Mouse (Mus musculus) erythroblast, embryonic 14.5 days (primary cell): ENCODE measurements around the gene Stk33. TPM values are rescaled to one million over a fixed set of nuclear protein-coding genes. Genes with fewer than 3 reads are reported as not detected.

Experiments
- H3K27me3 ChIP-seq: 2 replicates; pipeline ENCODE4 v1.6.1; 2012; ENCODE audit warnings: inconsistent platforms; ENCODE audit not compliant: control insufficient read depth
- H3K36me3 ChIP-seq: 2 replicates; pipeline ENCODE4 v1.6.1; 2012; ENCODE audit warnings: mild to moderate bottlenecking, inconsistent platforms; ENCODE audit not compliant: control insufficient read depth
- H3K4me1 ChIP-seq: 2 replicates; pipeline ENCODE4 v1.6.1; 2012; ENCODE audit warnings: inconsistent platforms; ENCODE audit not compliant: control insufficient read depth
- H3K4me3 ChIP-seq: replicated peaks from 2 replicates; pipeline ENCODE3; 2012; ENCODE audit warnings: moderate library complexity, mild to moderate bottlenecking, inconsistent platforms
- H3K9me3 ChIP-seq: 2 replicates; pipeline ENCODE4 v1.6.1; 2012; ENCODE audit warnings: low read length, inconsistent platforms, mixed read lengths; ENCODE audit not compliant: control insufficient read depth
- GATA1 ChIP-seq: IDR thresholded peaks from 2 replicates; pipeline ENCODE4 v1.6.1; 2012; ENCODE audit warnings: low read length, inconsistent platforms, mixed read lengths
- TAL1 ChIP-seq: IDR thresholded peaks from 3 replicates; pipeline ENCODE4 v1.6.1; 2012; ENCODE audit warnings: low read length, inconsistent platforms, mixed read lengths
- polyA plus RNA-seq: library from polyadenylated mRNA; stranded (reverse); fragments of >175 nt; gene quantifications from 2 replicates; pipeline ENCODE4 v1.2.3, GENCODE M21; 2012

The Stk33 gene
- polyA plus RNA-seq, 1 experiment, result not detected

GRCm38 (mm10) chr7:109238724-109239123, 200.2 kb downstream of the Stk33 start:
- TF ChIP-seq TAL1, result no peak
- no peak for TF ChIP-seq GATA1
- H3K36me3 ChIP-seq, result no peaks in the 10 kb centered on the region
- H3K4me1 ChIP-seq, result no peaks in the 10 kb centered on the region
- no peak overlapping the region for H3K4me3 ChIP-seq
- no peaks in the 10 kb centered on the region for H3K9me3 ChIP-seq
- no peaks in the 10 kb centered on the region for H3K27me3 ChIP-seq

GRCm38 (mm10) chr7:109234882-109235640, 203.8 kb downstream of the Stk33 start:
- no peaks in the 10 kb centered on the region for H3K27me3 ChIP-seq
- H3K4me1 ChIP-seq, result no peaks in the 10 kb centered on the region

GRCm38 (mm10) chr7:109234476-109234875, 204.4 kb downstream of the Stk33 start:
- no peaks in the 10 kb centered on the region for H3K4me1 ChIP-seq
- no peaks in the 10 kb centered on the region for H3K9me3 ChIP-seq
- H3K27me3 ChIP-seq, result no peaks in the 10 kb centered on the region
- TF ChIP-seq TAL1, result no peak
- TF ChIP-seq GATA1, result no peak
- no peaks in the 10 kb centered on the region for H3K36me3 ChIP-seq
- no peak overlapping the region for H3K4me3 ChIP-seq

More at GRCm38 (mm10) chr7:109234882-109235640, 203.8 kb downstream of the Stk33 start:
- no peaks in the 10 kb centered on the region for H3K36me3 ChIP-seq
- no peaks in the 10 kb centered on the region for H3K9me3 ChIP-seq
- no peak overlapping the region for H3K4me3 ChIP-seq
- TF ChIP-seq TAL1, result no peak
- TF ChIP-seq GATA1, result no peak

- TF ChIP-seq TAL1, result no peak
- TF ChIP-seq GATA1, result no peak
- H3K4me1 ChIP-seq, result no peaks in the 10 kb centered on the region
- no peak overlapping the region for H3K4me3 ChIP-seq
- H3K36me3 ChIP-seq, result no peaks in the 10 kb centered on the region
- H3K27me3 ChIP-seq, result no peaks in the 10 kb centered on the region
- no peaks in the 10 kb centered on the region for H3K9me3 ChIP-seq
These were observed 207.0 kb downstream of the Stk33 start for GRCm38 (mm10) chr7:109231881-109232321.

- Histone ChIP-seq H3K9me3 (no peaks in the 10 kb centered on the region), H3K4me3 (no peak overlapping the region), H3K36me3 (no peaks in the 10 kb centered on the region), H3K4me1 (no peaks in the 10 kb centered on the region), H3K27me3 (no peaks in the 10 kb centered on the region)
- TF ChIP-seq GATA1, result no peak
- TF ChIP-seq TAL1, result no peak
These were observed 207.6 kb downstream of the Stk33 start for GRCm38 (mm10) chr7:109231307-109231706.

- no peaks in the 10 kb centered on the region for H3K4me1 ChIP-seq
- TF ChIP-seq TAL1, result no peak
- no peak for TF ChIP-seq GATA1
- H3K9me3 ChIP-seq, result no peaks in the 10 kb centered on the region
- no peaks in the 10 kb centered on the region for H3K36me3 ChIP-seq
- no peak overlapping the region for H3K4me3 ChIP-seq
- no peaks in the 10 kb centered on the region for H3K27me3 ChIP-seq
These were observed 208.1 kb downstream of the Stk33 start for GRCm38 (mm10) chr7:109230806-109231205.

Other genes starting within 250 kb of the Stk33 start
- gene Trim66, start 69.1 kb upstream of the Stk33 start, polyA plus RNA-seq, result not detected in 2 replicates
- 866 and 1,006 TPM in 2 replicates for gene Rpl27a, start 80.1 kb upstream of the Stk33 start, polyA plus RNA-seq